Mouse (Mus musculus) spleen, postnatal 0 days (tissue): ENCODE measurements around the gene Fpr-rs3. TPM values are rescaled to one million over a fixed set of nuclear protein-coding genes. Genes with fewer than 3 reads are reported as not detected.

Experiments used
- polyA plus RNA-seq: library from polyadenylated mRNA; unstranded; fragments of >200 nt; fragmentation: Nextera tagmentation; extraction: Ambion mirVana; gene quantifications from 2 replicates; pipeline ENCODE4 v1.2.1, GENCODE M21; 2015

Fpr-rs3 gene
- not detected in 2 replicates for polyA plus RNA-seq

DNA sequence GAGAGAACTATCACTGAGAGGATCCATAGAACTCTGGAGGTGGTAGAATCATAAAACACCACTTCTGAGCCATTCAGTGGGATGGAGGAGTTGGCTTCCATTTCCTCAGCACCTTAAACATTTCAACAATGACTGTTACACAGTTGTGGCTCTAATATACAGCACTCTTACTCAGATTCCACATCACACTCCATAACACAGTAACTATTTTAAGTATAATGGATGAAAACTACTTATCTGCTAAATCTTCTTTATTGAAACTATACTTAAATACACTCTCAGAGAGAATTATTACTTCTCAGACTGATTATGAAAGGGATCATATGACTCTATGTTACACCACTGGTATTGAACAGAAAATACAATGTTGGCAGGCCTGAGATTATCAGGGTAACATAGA lies at the start of gene Fpr-rs3:
TSS of gene Fpr-rs3 (minus strand) at position 101 of the 400 bp plus-strand sequence.

DNA sequence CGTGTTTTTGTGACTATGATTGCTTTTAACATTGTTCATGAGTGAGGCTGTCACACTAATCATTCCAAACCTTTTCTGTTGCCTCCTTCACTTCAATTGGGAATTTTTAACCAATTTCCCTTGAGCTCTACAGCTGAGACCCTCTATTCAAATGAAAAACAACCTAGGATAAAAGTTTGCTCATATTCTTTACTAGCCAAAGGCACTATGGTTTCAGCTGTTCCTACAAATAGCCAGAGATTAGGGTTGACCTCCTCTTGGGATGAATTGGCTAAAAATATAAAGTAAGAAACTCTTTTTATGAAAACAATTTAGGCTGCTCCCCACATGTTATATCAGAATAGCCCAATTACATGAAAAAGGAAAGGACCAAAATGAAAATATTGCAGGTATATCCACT lies 28.4 kb downstream of the Fpr-rs3 start, which contains the start of gene Vmn2r110:
TSS of gene Vmn2r110 (minus strand) at position 101 of the 400 bp plus-strand sequence.

Other genes starting within 250 kb of the Fpr-rs3 start
- gene Vmn1r224, start 210.7 kb downstream of the Fpr-rs3 start, polyA plus RNA-seq, result not detected in 2 replicates
- gene Vmn2r108, start 143.5 kb downstream of the Fpr-rs3 start, polyA plus RNA-seq, result not detected in 2 replicates
- not detected in 2 replicates for gene Vmn1r225, start 126.7 kb downstream of the Fpr-rs3 start, polyA plus RNA-seq
- gene Vmn2r109, start 60.1 kb downstream of the Fpr-rs3 start, polyA plus RNA-seq, result not detected in 2 replicates
- 0.01 and 0.02 TPM in 2 replicates for gene Vmn2r110, start 28.5 kb downstream of the Fpr-rs3 start, polyA plus RNA-seq
- not detected in 2 replicates for gene Vmn1r226, start 58.0 kb upstream of the Fpr-rs3 start, polyA plus RNA-seq
- gene Vmn1r227, start 105.0 kb upstream of the Fpr-rs3 start, polyA plus RNA-seq, result not detected in 2 replicates
- gene Vmn1r228, start 161.3 kb upstream of the Fpr-rs3 start, polyA plus RNA-seq, result not detected in 2 replicates
- gene Vmn1r229, start 186.7 kb upstream of the Fpr-rs3 start, polyA plus RNA-seq, result not detected in 2 replicates
- not detected in 2 replicates for gene Vmn1r230, start 215.6 kb upstream of the Fpr-rs3 start, polyA plus RNA-seq